Mouse (Mus musculus) testis, postnatal 14 days (tissue): ENCODE measurements around the gene Efcab8.
"Not testable (repeated sequence)": the region's sequence is repeated elsewhere in the genome, so short reads cannot be mapped to it uniquely, and the experiment has no call there.

Experiments
- DNase-seq: peaks from one replicate; pipeline ENCODE4 v3.0.0; 2021; ENCODE audit warnings: low spot score

The Efcab8 gene

DNA sequence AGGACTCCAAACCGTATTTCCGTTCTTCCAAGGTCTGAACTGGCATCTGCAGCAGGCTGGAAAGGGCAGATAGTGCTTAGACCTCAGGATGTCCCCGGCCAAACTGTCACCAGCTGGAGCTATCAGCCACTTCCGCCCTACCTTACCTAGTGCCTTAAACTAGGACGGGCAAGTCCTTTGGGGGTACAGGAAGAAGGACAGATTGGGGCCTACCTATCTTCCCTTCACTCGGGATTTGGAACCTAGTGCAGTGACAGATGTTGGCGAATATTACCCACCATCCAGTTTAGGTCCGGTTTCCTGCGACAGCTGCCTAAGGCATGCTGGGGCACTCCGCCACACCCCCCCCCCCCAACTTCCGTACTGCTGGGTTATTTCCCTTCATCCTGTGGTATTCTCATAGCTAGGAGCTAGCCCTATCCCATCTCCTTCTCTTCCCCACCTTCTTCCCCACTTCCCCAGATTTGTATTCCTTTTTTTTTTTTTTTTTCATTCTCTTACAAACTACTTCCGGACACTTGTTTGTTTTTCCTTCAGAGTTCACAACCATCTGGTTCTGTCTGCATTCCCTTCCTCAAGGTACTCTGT is at the start of gene Efcab8:
Gene Efcab8, plus strand, starts transcription at position 538 of the 588 bp plus-strand sequence.
- no peak for DNase-seq

GRCm38 (mm10) chr2:153734033-153734432 is 45.7 kb upstream of the Efcab8 start:
- DNase-seq = no peak

GRCm38 (mm10) chr2:153740500-153741436 is 39.0 kb upstream of the Efcab8 start, which contains the start of gene Mapre1:
Gene Mapre1, plus strand, starts transcription at chr2:153741274.
- DNase-seq = peak; percentile 100

DNA sequence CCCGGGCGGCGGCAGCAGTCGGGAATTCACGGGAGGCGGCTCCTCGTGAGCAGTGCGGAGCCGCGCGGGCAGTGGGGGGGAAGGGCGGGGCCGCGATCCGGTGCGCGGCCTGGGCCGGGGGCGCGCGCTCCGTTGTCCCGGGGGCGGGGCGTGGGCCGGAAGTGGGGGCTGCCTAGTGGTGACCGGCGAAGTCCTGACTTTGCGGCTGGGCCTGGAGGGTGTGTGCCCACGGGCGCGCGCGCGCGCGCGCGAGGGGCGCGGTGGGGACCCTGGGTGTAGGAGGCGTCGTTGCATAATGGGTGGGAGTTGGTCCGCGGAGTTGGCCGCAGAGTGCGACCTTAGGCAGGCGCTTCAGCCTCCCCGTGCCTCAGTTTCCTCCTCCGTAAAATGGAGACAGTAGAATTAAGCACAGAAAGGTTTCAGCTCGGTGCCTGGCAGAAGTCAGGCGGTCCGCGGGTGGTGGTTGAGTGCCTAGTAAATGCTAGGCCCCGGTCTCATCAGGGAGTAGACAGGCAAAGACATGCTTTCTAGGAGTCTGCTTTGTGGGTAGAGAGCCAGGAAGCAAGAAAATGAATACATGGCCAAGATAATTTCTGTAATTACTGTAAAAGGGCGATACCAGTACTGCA is 38.2 kb upstream of the Efcab8 start:
- DNase-seq = peak; percentile 88

DNA sequence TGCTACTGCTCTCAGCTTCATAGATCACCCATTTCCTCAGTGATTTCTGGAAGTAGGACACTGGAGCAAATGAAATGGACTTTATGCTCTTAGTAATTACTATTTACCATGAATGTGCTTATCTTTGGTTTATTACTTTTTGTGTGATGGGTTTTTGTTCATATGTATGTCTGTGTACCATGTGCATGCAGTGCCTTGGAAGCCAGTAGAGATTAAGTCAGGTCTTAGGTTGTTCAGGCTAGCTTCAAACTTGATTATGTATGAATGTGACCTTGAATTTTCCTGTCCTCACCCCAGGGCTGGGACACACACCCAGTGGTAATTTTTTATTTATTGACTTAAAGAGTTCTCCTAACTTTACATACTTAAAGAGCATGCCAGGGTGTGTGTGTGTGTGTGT is 31.7 kb upstream of the Efcab8 start:
- no peak for DNase-seq

DNA sequence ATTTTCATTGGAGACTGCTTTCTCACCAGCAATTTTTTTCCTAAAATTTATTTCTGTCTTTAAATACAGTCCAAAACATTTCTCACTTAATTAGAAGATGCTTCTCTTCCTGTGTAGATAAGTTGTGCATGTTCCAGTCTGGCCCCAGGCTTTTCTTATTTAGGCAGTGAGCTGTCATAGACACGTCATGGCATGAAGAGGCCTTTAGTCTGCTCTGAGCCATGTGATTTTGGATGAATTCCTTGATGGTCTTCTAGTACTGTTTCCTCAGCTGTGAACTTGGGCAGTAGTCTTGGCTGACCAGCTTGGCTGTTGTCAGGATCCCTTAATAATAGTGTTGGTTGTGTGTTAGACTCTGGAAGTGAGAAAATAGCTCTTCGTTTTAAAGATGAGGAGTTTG is 29.4 kb upstream of the Efcab8 start:
- DNase-seq = no peak

DNA sequence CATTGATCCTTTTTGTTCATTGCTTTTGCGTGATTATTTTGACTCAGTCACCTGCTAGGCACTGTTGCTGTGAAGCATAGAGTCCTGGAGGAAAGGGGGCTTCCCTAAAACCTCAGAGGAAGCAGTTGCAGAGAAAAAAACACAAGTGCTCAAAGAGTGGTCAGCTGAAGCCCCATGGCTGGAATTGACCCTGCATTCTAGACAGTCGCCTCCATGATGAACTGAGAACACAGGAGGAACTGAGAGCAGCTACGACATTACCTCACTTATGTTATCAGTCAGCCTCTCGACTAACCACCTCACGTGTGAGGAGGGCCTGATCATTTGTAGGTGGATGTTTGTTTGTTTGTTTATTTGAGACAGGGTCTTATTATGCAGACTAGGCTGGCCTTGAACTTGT is 17.6 kb upstream of the Efcab8 start:
- no peak for DNase-seq

DNA sequence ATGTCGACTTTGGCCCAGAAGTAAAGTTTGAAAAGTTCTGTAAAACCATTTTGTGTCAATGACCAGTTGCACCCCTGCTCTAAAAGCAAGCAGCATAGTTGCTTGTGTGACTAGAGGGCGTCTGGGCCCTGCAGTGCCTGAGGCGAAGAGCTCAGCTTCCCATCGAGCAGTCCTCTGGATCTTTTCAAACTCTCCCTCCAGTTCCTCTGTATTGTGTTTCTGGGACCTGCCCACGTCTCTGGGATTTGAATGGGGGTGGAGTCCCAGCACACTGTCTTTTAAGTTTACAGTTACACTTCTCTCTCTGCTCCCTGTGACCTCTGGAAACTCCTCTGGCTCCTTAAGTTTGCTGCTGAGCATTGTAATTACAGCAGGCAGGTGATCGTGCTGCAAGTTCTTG is 12.2 kb upstream of the Efcab8 start:
- DNase-seq = no peak

DNA sequence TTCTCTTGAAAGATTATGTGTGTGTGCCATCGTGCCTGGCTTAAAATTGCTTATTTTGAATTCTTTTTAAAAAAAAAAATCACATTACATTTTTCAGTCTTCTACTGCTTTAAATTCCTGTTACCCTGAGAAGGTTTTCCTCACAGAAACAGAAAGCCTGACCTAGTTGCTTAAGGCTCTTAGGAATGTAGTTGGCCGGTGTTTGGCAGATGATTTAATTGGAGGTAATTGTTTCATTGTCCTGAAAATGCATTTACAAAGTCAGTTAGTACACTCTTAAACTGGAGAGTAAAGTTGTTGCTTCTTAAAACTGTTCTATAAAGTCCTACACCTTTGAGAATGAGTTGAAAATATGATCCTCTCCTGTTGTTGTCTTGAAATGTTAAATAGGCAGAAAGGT is 10.8 kb upstream of the Efcab8 start:
- DNase-seq = no peak

DNA sequence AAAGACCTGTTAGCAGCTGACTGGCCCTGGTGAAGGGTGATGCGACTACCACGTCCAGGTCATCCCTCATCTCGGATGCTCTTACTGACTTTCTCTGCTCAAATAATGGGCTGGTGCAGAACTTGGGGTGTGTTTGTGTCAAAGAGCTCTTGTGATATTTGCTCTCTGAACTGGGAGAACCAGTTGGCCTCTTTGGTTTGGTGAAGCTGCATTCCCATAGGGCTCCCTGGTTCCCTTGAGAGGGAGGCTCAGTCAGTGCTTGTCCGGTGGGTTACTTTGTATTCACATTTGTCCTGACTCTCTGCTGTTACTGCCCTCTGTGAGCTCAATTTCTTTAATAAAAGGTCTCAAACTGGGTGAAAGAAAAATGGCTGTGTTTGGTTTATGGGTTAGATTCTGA is 6.8 kb upstream of the Efcab8 start:
- DNase-seq = no peak

DNA sequence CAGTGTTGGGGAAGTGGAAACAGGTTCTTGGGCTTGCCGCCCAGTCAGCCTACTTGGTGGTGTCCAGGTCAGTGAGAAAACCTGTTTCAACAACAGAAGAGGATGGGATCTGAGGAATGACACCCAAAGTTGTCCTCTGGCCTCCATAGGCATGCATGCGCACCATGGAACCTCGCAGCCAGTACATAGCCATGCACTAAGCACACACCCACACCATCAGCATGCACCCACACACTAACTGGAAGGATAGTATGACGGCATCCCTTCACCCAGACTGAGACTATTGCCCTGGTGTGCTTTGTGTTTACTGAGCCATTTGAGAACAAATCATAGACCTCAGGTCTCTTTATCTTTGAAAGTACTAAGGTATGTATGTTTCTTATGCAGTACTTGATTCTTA is 4.3 kb upstream of the Efcab8 start:
- DNase-seq = no peak

GRCm38 (mm10) chr2:153778638-153779362 is 931 bp upstream of the Efcab8 start:
- peak; percentile 86 for DNase-seq

GRCm38 (mm10) chr2:153781181-153781580 is 1.4 kb downstream of the Efcab8 start:
- no peak for DNase-seq

- no peak for DNase-seq
These were observed 4.9 kb downstream of the Efcab8 start for GRCm38 (mm10) chr2:153784668-153785067.

DNA sequence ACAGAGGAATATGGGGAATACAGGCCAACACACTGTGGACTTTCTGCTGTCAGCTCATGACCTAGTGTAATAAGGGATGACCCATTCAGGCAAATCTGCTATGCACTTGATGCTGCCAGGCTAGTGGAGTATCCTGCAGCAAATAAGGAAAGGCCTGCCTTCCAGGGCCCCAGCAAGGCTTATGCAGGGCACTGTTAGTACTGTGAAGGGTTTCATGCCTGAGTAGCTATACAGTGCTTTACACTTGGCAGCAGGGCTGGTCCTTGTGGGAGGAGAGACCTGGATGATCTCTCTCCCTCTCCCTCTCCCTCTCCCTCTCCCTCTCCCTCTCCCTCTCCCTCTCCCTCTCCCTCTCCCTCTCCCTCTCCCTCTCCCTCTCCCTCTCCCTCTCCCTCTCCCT is 13.6 kb downstream of the Efcab8 start:
- DNase-seq = no peak

GRCm38 (mm10) chr2:153795090-153795489 is 15.4 kb downstream of the Efcab8 start:
- no peak for DNase-seq

- not testable (repeated sequence) for DNase-seq
These were observed 27.7 kb downstream of the Efcab8 start for GRCm38 (mm10) chr2:153807464-153807863.

DNA sequence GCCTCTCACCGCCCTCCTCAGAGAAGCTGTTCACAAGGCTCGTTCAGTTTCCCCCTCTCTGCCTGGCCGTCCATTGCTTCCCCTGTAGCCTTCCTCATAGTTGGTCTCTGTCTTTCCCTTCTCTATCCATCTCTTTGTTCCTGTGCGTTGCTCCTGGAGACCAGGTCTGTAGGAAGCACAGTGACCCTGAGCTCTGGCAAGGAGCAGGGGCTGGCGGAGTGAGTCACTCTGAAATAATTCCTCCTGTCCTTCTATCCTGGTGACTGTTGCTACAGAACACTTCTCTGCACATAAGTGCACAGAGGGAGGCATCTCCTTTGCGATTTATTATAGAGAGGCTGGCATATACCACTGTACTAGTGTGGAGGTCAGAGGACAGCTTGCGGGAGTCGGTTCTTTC is 28.4 kb downstream of the Efcab8 start:
- DNase-seq = no peak

- DNase-seq = no peak
These were observed 29.1 kb downstream of the Efcab8 start for GRCm38 (mm10) chr2:153808841-153809240.

GRCm38 (mm10) chr2:153809921-153810320 is 30.2 kb downstream of the Efcab8 start:
- no peak for DNase-seq

- DNase-seq = no peak
These were observed 42.3 kb downstream of the Efcab8 start for GRCm38 (mm10) chr2:153822005-153822543.

DNA sequence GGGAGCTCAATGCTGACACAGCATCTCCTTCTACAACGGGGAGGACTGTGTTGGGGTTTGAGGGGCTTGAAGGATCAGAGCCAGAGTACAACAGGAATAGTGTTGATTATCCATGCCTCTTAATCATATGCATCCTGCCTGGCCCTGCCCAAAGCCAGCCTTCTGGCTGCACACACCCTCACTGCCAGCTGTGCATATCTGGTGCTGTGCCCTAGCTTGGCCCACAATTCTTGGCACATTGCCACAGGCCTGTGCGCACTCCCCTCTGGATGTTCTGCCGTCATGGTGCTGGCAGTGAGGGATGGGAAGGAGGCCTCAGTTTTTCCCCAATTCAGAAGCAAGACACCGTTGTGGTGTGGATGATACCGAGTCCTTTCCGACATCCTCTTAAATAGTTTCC is 44.9 kb downstream of the Efcab8 start:
- DNase-seq = no peak
